Mouse (Mus musculus): ENCODE results near the gene Slc39a11.

DNA sequence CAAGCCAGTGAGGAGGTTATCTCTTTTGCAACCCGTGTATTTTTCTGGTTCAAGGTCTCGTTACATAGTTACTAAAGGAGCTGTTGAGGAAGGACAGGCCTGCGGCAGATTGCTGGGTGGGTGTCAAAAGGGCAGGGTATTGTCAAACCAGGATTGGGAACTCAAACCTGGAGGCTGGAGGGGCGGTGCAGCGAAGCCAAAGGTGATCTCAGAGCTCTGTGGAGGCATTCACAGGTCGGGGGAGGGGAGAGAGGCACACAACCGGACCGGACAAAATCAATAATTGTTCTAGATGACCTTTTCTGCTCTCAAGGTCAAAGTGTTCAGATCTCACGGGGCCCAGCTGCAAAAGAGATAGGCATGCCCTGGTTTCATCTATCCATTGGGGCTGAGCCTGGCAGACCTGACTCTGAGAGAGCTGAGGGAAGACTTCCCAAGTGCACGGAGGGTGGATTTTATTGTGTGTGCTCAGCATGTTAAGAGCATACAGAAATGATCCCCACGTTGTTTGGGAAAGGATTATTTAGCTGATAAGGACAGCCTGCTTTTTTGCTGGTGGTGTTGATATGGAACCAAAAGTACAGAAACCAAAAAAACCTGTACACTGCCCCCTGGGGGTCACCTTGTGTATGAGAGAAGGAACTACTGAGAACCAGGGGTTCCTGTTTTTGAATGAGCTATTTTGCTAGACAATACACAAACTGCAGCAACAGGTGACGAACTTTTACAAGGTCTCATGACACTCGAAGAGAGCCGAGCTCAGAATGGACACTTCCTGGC lies 32.6 kb downstream of the Slc39a11 start:
- no peak for TF ChIP-seq TAL1 (IDR thresholded peaks at IDR 0.05; ENCODE audit: low read length)
- TF ChIP-seq GATA1 (IDR thresholded peaks at IDR 0.05; ENCODE audit: low read length): no peak
